Mouse (Mus musculus) CH12.LX (cell line): ENCODE measurements around the gene Ldlrad3.

Experiments
- BHLHE40 ChIP-seq: IDR thresholded peaks from 2 replicates; pipeline ENCODE4 v1.6.1; 2011; ENCODE audit warnings: mild to moderate bottlenecking, low read depth, low read length, improper control_type of control experiment
- CHD1 ChIP-seq: IDR thresholded peaks from 2 replicates; pipeline ENCODE4 v1.6.1; 2012; ENCODE audit warnings: low read depth, low read length, improper control_type of control experiment, inconsistent platforms
- CTCF ChIP-seq, 2 experiments: IDR thresholded peaks in 1 of 2; conservative IDR thresholded peaks in 1 of 2; 2 replicates each; pipeline ENCODE4 v1.5.1; 2011 to 2012; ENCODE audit warnings: low read depth in 2 of 2, low read length in 2 of 2, improper control_type of control experiment in 1 of 2, inconsistent platforms in 1 of 2, mild to moderate bottlenecking in 1 of 2, moderate library complexity in 1 of 2
- E2F4 ChIP-seq: IDR thresholded peaks from 2 replicates; pipeline ENCODE4 v1.6.1; 2011; ENCODE audit warnings: low read depth, low read length, improper control_type of control experiment; ENCODE audit not compliant: insufficient replicate concordance
- ETS1 ChIP-seq: conservative IDR thresholded peaks from 2 replicates; pipeline ENCODE4 v1.6.1; 2012; ENCODE audit warnings: low read depth, mild to moderate bottlenecking, inconsistent platforms, low read length, improper control_type of control experiment, moderate library complexity
- HCFC1 ChIP-seq: IDR thresholded peaks from 2 replicates; pipeline ENCODE4 v1.6.1; 2012; ENCODE audit warnings: low read depth, mild to moderate bottlenecking, inconsistent platforms, low read length, improper control_type of control experiment
- MAZ ChIP-seq: IDR thresholded peaks from 2 replicates; pipeline ENCODE4 v1.6.1; 2012; ENCODE audit warnings: low read depth, mild to moderate bottlenecking, inconsistent platforms, low read length, improper control_type of control experiment, moderate library complexity
- MEF2A ChIP-seq: IDR thresholded peaks from 2 replicates; pipeline ENCODE4 v1.6.1; 2014; ENCODE audit warnings: low read depth, mild to moderate bottlenecking, inconsistent platforms, low read length, improper control_type of control experiment, borderline replicate concordance
- NRF1 ChIP-seq: IDR thresholded peaks from 2 replicates; pipeline ENCODE4 v1.6.1; 2014; ENCODE audit warnings: low read depth, mild to moderate bottlenecking, inconsistent platforms, low read length, improper control_type of control experiment, moderate library complexity
- POLR2A ChIP-seq: IDR thresholded peaks from 2 replicates; pipeline ENCODE4 v1.6.1; 2011; ENCODE audit warnings: low read depth, mild to moderate bottlenecking, improper control_type of control experiment, low read length
- TBP ChIP-seq: conservative IDR thresholded peaks from 2 replicates; pipeline ENCODE4 v1.6.1; 2011; ENCODE audit warnings: low read depth, low read length, improper control_type of control experiment

DNA sequence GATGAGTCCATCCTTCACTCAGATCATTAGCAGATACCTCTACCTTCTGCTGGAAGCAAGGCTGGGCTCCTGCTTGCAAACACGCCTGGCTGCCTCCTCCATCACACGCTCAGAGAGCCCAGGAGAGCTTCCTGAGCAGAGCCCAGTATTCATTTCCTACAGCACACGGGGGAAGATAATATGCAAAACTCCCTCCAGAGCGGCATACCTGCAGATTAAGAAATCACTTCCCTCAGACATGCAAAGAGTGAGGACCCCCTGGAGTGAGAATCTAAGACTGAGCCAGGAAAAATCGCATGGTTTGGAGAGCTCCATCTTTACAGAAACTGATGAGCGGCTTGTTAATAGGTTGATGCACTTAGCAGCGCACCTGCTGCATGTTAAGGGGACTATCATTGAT, 158.9 kb downstream of the Ldlrad3 start:
- no peak for TF ChIP-seq NRF1
- TF ChIP-seq CTCF (conservative IDR thresholded peaks at IDR 0.05 in 1 of 2, IDR thresholded peaks at IDR 0.05 in 1 of 2; ENCODE audit: low read depth in 2 of 2, low read length in 2 of 2), result no peak
- no peak for TF ChIP-seq POLR2A
- no peak for TF ChIP-seq BHLHE40
- TF ChIP-seq CHD1, result no peak
- TF ChIP-seq E2F4, result no peak
- TF ChIP-seq MEF2A, result no peak
- no peak for TF ChIP-seq ETS1
- TF ChIP-seq HCFC1, result no peak
- TF ChIP-seq MAZ, result no peak
- TF ChIP-seq TBP, result no peak
